Mouse (Mus musculus): ENCODE measurements around the gene Gprin1.
A peak's percentile ranks its signal among the peaks of the same experiment; 100 is the strongest.

Gene Gprin1

GRCm38 (mm10) chr13:54726131-54726530, 23.5 kb downstream of the Gprin1 start:
- no peak for DNase-seq (ENCODE audit: low read depth, low spot score)

GRCm38 (mm10) chr13:54723143-54723542, 26.5 kb downstream of the Gprin1 start:
- DNase-seq (ENCODE audit: low read depth, low spot score), result no peak

GRCm38 (mm10) chr13:54716916-54717315, 32.8 kb downstream of the Gprin1 start:
- DNase-seq (ENCODE audit: low read depth, low spot score), result no peak

GRCm38 (mm10) chr13:54714996-54715395, 34.7 kb downstream of the Gprin1 start:
- no peak for DNase-seq (ENCODE audit: low read depth, low spot score)

- no peak for DNase-seq (ENCODE audit: low read depth, low spot score)
Measured at GRCm38 (mm10) chr13:54714393-54714792, 35.3 kb downstream of the Gprin1 start.

GRCm38 (mm10) chr13:54710866-54711265, 38.8 kb downstream of the Gprin1 start:
- DNase-seq (ENCODE audit: low read depth, low spot score), result no peak

- DNase-seq (ENCODE audit: low read depth, low spot score), result no peak
Measured at GRCm38 (mm10) chr13:54704890-54705289, 44.8 kb downstream of the Gprin1 start.

- no peak for DNase-seq (ENCODE audit: low read depth, low spot score)
Measured at GRCm38 (mm10) chr13:54702507-54702906, 47.2 kb downstream of the Gprin1 start.

GRCm38 (mm10) chr13:54701243-54701642, 48.4 kb downstream of the Gprin1 start, which contains the start of gene Cdhr2:
Gene Cdhr2, plus strand, starts transcription at chr13:54701461.
- DNase-seq (ENCODE audit: low read depth, low spot score), result no peak

- no peak for DNase-seq (ENCODE audit: low read depth, low spot score)
Measured at GRCm38 (mm10) chr13:54695479-54696230, 54.0 kb downstream of the Gprin1 start.

GRCm38 (mm10) chr13:54694348-54695060, 55.2 kb downstream of the Gprin1 start:
- DNase-seq (ENCODE audit: low read depth, low spot score), result peak; percentile 65

GRCm38 (mm10) chr13:54693558-54694347, 55.9 kb downstream of the Gprin1 start, which contains the start of gene Rnf44:
Gene Rnf44, minus strand, starts transcription at chr13:54693907.
- DNase-seq (ENCODE audit: low read depth, low spot score), result peak; percentile 99

- no peak for DNase-seq (ENCODE audit: low read depth, low spot score)
Measured at GRCm38 (mm10) chr13:54692711-54693557, 56.7 kb downstream of the Gprin1 start.

GRCm38 (mm10) chr13:54691737-54692136, 57.9 kb downstream of the Gprin1 start:
- DNase-seq (ENCODE audit: low read depth, low spot score), result no peak

GRCm38 (mm10) chr13:54690151-54690740, 59.4 kb downstream of the Gprin1 start:
- no peak for DNase-seq (ENCODE audit: low read depth, low spot score)

GRCm38 (mm10) chr13:54687575-54688424, 61.9 kb downstream of the Gprin1 start:
- peak; percentile 95 for DNase-seq (ENCODE audit: low read depth, low spot score)

GRCm38 (mm10) chr13:54687096-54687495, 62.6 kb downstream of the Gprin1 start:
- peak; percentile 53 for DNase-seq (ENCODE audit: low read depth, low spot score)
